Mouse (Mus musculus): ENCODE results near the gene Nos3. TPM values are rescaled to one million over a fixed set of nuclear protein-coding genes. Genes with fewer than 3 reads are reported as not detected.

Gene Nos3
- total RNA-seq, 2 experiments from 2014 or later = 5.0 to 7.1 TPM

DNA sequence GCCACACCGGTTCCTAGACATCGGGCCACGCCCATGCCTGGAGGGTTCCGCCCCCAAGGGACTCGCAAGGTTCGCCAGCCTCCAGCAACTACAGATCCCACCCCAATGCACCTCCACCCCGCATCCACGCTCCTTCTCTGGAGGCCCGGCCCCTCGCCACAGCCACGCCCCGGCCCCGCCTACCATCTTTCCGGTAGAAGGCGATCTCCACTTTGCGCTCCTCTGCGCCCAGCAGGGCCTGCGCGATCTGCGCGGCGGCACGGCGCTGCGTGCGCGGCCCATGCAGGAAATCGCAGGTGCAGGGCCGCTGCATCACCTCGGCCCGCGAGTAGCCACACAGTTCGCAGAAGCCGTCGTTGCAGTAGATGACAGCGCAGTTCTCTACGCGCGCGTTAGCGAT, 16.5 kb upstream of the Nos3 start:
- intact Hi-C loops (cut with DNase I) = no loop called here
- Histone ChIP-seq H3K27ac (no peak overlapping the region), H3K4me3 (peak overlapping the region; percentile 72)
- peak; percentile 71 for DNase-seq
- TF ChIP-seq CTCF (IDR thresholded peaks at IDR 0.05) = no peak

GRCm38 (mm10) chr5:24348546-24348945, 16.1 kb upstream of the Nos3 start:
- intact Hi-C loops (cut with DNase I) = no loop called here
- TF ChIP-seq CTCF (IDR thresholded peaks at IDR 0.05) = no peak
- peak overlapping the region; percentile 72 for H3K4me3 ChIP-seq
- H3K27ac ChIP-seq = no peak overlapping the region
- no peak for DNase-seq

DNA sequence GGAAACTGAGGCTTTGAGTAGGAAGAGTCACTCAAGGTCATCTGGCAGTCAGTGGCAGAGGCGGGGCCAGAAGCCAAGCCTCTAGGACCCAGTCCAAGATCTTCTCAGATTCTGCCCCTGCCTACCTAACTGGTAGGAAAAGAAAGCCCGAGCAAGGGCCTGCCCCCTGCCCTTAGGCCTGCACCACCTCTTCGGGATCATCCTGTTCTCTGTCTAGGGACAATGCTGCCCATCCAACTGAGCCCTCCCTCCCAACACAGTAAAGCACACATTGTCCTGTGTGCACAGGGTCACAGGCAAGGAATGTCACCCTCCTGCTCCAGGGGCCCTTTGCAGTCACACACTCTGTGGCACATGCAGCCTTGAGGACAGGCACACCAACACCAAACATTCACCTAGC, 14.5 kb upstream of the Nos3 start:
- TF ChIP-seq CTCF (IDR thresholded peaks at IDR 0.05) = no peak
- intact Hi-C loops (cut with DNase I) = no loop called here
- Histone ChIP-seq H3K4me3 (no peak overlapping the region), H3K27ac (no peak overlapping the region)
- DNase-seq = no peak

GRCm38 (mm10) chr5:24350531-24351250, 13.9 kb upstream of the Nos3 start:
- Histone ChIP-seq H3K4me3 (peak overlapping the region; percentile 76), H3K27ac (no peak overlapping the region)
- intact Hi-C loops (cut with DNase I) = no loop called here
- no peak for DNase-seq
- no peak for TF ChIP-seq CTCF (IDR thresholded peaks at IDR 0.05)

DNA sequence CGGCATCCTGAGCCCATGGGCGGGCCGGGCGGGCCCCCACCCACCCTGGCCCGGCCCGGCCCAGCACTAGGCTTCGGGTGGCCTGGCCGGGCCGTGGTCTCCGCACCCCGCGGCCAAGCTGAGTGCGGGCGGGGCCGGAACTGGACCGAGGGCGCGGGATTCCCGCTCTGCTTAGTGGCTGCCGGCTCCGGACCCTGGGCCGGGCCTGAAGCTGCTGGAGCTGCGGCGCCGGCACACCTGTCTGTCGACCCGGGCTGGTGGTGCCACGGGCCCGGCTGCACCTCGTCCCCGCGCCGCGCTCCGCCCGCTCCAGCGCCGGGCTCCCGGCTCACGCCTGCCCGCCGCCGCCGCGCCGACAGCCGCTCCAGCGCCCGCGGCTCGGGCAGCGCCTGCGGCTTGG, 13.3 kb upstream of the Nos3 start, which contains the start of gene Kcnh2:
Gene Kcnh2 (minus strand): TSS at position 327 of the 400 bp plus-strand sequence.
- no peak for TF ChIP-seq CTCF (IDR thresholded peaks at IDR 0.05)
- no peak within 1 kb of the TSS for H3K27ac ChIP-seq
- intact Hi-C loops (cut with DNase I) = no loop called here
- DNase-seq = no peak
- peak within 1 kb of the TSS; percentile 76 for H3K4me3 ChIP-seq

DNA sequence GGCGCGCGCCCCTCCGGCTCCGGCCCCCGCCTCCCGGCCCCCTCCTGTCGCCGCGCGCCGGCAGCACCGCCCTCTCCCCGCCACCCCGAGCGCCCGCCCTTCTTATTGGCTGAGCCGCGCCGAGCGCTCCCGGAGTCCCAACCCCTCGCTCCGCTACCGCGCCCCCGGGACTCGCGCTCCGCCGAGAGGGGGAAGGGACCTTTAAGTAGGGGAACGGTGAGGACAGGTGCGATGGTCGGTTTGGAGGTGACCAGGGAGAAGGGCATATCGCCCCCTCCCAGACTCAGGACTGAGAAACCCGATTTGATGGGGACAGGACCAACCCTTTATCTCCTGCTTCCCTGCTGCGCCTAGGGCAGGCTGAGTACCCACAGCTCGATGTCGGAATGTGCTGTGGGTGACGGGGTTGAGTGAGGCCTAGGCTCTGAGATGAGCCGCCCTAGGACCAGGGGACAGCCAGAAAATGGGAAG, 12.9 kb upstream of the Nos3 start:
- no peak for TF ChIP-seq CTCF (IDR thresholded peaks at IDR 0.05)
- DNase-seq = peak; percentile 81
- intact Hi-C loops (cut with DNase I) = no loop called here
- Histone ChIP-seq H3K4me3 (peak overlapping the region; percentile 76), H3K27ac (no peak overlapping the region)

DNA sequence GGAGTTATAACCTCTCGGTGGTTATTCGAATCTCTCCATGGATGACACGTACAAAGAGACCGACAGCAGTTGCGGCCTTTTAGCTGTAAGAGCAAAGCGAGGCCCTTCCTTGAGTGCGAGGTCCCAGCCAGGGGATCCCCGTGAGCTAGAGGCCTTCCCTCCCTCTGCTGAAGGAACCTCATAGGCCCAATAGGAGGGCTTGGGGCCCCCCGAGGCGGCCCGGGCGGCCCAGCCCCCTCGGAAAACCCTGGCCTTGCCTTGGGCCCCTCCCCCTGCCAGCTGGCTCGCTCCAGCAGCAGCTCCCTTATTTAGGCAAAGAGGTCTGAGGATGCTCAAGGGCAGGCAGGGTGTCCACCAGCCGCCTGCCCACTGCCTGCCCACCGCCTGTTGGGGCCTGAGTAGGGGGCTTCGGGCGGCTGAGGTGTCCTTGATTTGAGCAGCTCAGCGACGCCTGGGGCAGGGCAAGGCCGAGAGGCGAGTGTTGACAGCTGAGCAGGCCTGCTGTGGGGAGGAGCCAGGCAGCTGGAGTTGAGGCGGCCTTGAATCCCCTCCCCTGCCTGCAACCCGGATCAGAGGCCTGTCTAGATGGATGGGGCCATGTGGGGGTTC, 12.3 kb upstream of the Nos3 start:
- no peak for DNase-seq
- no peak overlapping the region for H3K27ac ChIP-seq

GRCm38 (mm10) chr5:24353327-24353726, 11.3 kb upstream of the Nos3 start:
- no peak overlapping the region for H3K27ac ChIP-seq
- H3K4me3 ChIP-seq = no peak overlapping the region
- intact Hi-C loops (cut with DNase I) = no loop called here
- TF ChIP-seq CTCF (IDR thresholded peaks at IDR 0.05) = no peak
- no peak for DNase-seq

More for the DNA sequence above, 12.3 kb upstream of the Nos3 start:
- intact Hi-C loops (cut with DNase I) = no loop called here
- no peak for TF ChIP-seq CTCF (IDR thresholded peaks at IDR 0.05)
- H3K4me3 ChIP-seq = peak overlapping the region; percentile 76

DNA sequence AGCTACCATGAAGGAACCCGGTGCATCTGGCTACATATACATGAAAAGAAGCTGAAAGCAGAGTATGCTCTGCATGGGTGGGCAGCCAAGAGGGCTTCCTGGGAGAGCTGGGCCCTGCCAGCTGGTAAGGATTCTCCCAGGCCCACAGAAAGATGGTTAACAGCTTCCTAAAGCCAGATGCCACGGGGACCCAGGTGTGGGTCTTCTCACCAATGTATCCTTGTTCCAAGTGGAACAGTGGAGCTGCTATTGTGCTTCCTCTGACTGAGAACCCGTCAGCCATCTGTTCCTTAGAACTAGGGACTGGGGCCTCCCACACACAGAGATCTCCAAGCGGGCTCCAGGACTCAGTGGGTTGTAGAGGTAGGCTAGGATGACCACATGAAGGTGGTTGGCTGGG, 7.8 kb upstream of the Nos3 start:
- no peak overlapping the region for H3K27ac ChIP-seq
- H3K4me3 ChIP-seq = no peak overlapping the region
- intact Hi-C loops (cut with DNase I) = loop anchor here (2.0 kb wide), 1 partner anchor 20 kb away; no protein-coding TSS in a partner anchor
- no peak for TF ChIP-seq CTCF (IDR thresholded peaks at IDR 0.05)
- DNase-seq = no peak

DNA sequence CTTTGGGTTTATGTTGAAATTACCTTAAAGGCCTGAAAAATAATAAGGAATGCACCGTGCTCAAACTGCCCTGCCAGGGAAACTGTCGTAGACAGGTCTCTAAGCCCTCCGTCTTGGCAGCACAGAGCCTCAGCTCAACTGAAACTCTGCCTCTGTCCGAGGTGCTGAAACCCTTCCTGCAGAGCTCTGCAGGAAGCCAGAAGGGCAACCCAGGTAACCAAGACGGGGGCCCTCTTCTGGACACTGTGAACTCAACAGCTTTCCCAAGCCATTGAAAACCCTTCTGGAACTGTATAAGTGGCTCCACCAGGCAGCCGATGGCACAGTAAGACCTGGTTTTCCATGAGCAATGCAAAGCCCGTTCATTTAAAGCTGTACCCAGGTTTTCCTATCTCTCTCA, 7.1 kb upstream of the Nos3 start:
- no peak overlapping the region for H3K27ac ChIP-seq
- TF ChIP-seq CTCF (IDR thresholded peaks at IDR 0.05) = peak; percentile 62
- intact Hi-C loops (cut with DNase I) = loop anchor here (2.0 kb wide), 1 partner anchor 21 kb away; no protein-coding TSS in a partner anchor
- no peak overlapping the region for H3K4me3 ChIP-seq
- peak; percentile 76 for DNase-seq

GRCm38 (mm10) chr5:24360792-24361454, 3.7 kb upstream of the Nos3 start:
- intact Hi-C loops (cut with DNase I) = loop anchor here (2.0 kb wide), 1 partner anchor 94 kb away; no protein-coding TSS in a partner anchor
- peak; percentile 77 for DNase-seq
- no peak; the same call in 1 of the 2 replicates for TF ChIP-seq CTCF (IDR thresholded peaks at IDR 0.05)
- H3K4me3 ChIP-seq = no peak overlapping the region
- peak overlapping the region; percentile 51 for H3K27ac ChIP-seq

DNA sequence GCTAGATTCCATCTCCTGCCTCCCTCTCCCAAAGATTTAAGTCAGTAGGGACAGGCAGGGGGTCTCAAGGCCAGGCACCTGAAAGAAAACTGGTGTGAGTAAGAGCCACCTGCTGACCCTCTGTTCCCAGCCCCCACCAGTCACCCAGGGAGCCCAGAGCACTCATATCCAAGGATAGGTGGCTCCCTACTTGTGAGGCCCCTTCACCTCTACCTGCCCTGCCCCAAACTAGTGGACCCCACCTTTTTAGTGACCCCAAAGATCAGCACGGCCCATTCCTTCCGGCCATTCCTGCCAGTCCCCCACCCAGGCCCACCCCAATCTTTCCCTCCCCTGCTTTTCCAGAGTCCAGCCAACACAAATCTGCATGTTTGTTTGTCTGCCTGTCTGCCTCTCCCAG, 1.1 kb upstream of the Nos3 start:
- H3K4me3 ChIP-seq = no peak overlapping the region
- no peak for DNase-seq
- H3K27ac ChIP-seq = peak overlapping the region; percentile 74
- intact Hi-C loops (cut with DNase I) = no loop called here
- no peak for TF ChIP-seq CTCF (IDR thresholded peaks at IDR 0.05)

DNA sequence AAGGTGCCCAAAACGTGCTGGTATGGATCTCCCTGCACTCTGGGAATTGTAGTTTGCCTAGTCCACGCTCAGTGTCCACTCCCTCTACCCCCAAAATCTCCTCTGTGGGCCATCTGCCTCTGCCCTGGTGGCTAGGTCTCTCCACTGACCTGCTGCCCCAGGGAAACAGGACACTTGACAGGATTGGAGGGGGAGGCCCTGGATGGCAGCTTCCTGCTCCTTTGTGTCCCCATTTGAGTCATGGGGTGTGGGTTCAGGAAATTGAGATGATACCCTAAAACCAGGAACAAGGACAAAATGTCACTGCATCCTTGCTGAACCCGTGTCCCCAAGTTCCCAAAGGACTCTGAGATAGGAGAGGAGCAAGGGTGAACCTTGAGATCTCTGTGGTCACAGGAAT, 549 bp upstream of the Nos3 start:
- H3K4me3 ChIP-seq = no peak overlapping the region
- DNase-seq = no peak
- H3K27ac ChIP-seq = peak overlapping the region; percentile 74
- no peak for TF ChIP-seq CTCF (IDR thresholded peaks at IDR 0.05)
- intact Hi-C loops (cut with DNase I) = no loop called here

All from gastrocnemius, adult 2 months (tissue).